Mouse (Mus musculus): ENCODE data around the gene Smco4. TPM values are rescaled to one million over a fixed set of nuclear protein-coding genes. Genes with fewer than 3 reads are reported as not detected.
"Not testable (repeated sequence)": the region's sequence is repeated elsewhere in the genome, so short reads cannot be mapped to it uniquely, and the experiment has no call there.

Smco4 gene
- total and polyA plus RNA-seq, 3 experiments = 8.8 to 36.4 (median 19.5) TPM

- no peak for DNase-seq
Measured at GRCm38 (mm10) chr9:15541735-15542354, 48.6 kb downstream of the Smco4 start.

GRCm38 (mm10) chr9:15550461-15550961, 57.3 kb downstream of the Smco4 start:
- DNase-seq = no peak

GRCm38 (mm10) chr9:15551073-15551472, 57.8 kb downstream of the Smco4 start:
- not testable (repeated sequence) for DNase-seq

- DNase-seq = no peak
Measured at GRCm38 (mm10) chr9:15551933-15552851, 59.0 kb downstream of the Smco4 start.

GRCm38 (mm10) chr9:15553322-15553721, 60.1 kb downstream of the Smco4 start:
- DNase-seq = no peak

GRCm38 (mm10) chr9:15560451-15560850, 67.2 kb downstream of the Smco4 start:
- DNase-seq = no peak

GRCm38 (mm10) chr9:15562353-15562752, 69.1 kb downstream of the Smco4 start:
- no peak for DNase-seq

GRCm38 (mm10) chr9:15574750-15575454, 81.7 kb downstream of the Smco4 start:
- DNase-seq = no peak

- no peak for DNase-seq
Measured at GRCm38 (mm10) chr9:15578427-15578826, 85.2 kb downstream of the Smco4 start.

- no peak for DNase-seq
Measured at GRCm38 (mm10) chr9:15578946-15579345, 85.7 kb downstream of the Smco4 start.

- no peak for DNase-seq
Measured at GRCm38 (mm10) chr9:15580176-15580575, 86.9 kb downstream of the Smco4 start.

- no peak for DNase-seq
Measured at GRCm38 (mm10) chr9:15582026-15582425, 88.8 kb downstream of the Smco4 start.

GRCm38 (mm10) chr9:15584209-15584608, 91.0 kb downstream of the Smco4 start:
- DNase-seq = no peak

- DNase-seq = no peak
Measured at GRCm38 (mm10) chr9:15585956-15586355, 92.7 kb downstream of the Smco4 start.

GRCm38 (mm10) chr9:15587157-15587854, 94.1 kb downstream of the Smco4 start:
- DNase-seq = no peak

- DNase-seq = no peak
Measured at GRCm38 (mm10) chr9:15594148-15594547, 100.9 kb downstream of the Smco4 start.

Other genes with a start within 250 kb of the Smco4 start
- 10 to 100 TPM; 27.4 to 34.8 TPM for gene Med17, start 213.5 kb upstream of the Smco4 start, total RNA-seq (2021)
- 31.9 and 32.2 TPM in 2 replicates for gene Med17, start 213.5 kb upstream of the Smco4 start, polyA plus RNA-seq (2012; rRNA removed)
- gene Taf1d, start 187.2 kb upstream of the Smco4 start, total RNA-seq (2021) = 100 to 1,000 TPM in 1 of 2 experiments, 10 to 100 TPM in 1; 76.4 to 128 TPM
- gene Taf1d, start 187.2 kb upstream of the Smco4 start, polyA plus RNA-seq (2012; rRNA removed) = 2.7 and 3.0 TPM in 2 replicates
- 100 to 1,000 TPM; 124 to 126 TPM for gene 4931406C07Rik, start 187.0 kb upstream of the Smco4 start, total RNA-seq (2021)
- gene 4931406C07Rik, start 187.0 kb upstream of the Smco4 start, polyA plus RNA-seq (2012; rRNA removed) = 9.8 and 10.6 TPM in 2 replicates
- gene Cep295, start 135.6 kb upstream of the Smco4 start, total RNA-seq (2021) = 10 to 100 TPM in 1 of 2 experiments, 1 to 10 TPM in 1; 9.2 to 13.8 TPM
- gene Cep295, start 135.6 kb upstream of the Smco4 start, polyA plus RNA-seq (2012; rRNA removed) = 0.82 and 1.1 TPM in 2 replicates
- gene Deup1, start 134.5 kb downstream of the Smco4 start, total RNA-seq (2021) = under 1 TPM; 0.09 to 0.24 TPM
- 0.10 TPM in 1 of 2 replicates, not detected in the other for gene Deup1, start 134.5 kb downstream of the Smco4 start, polyA plus RNA-seq (2012; rRNA removed)
- 10 to 100 TPM; 30.6 to 31.2 TPM for gene Slc36a4, start 216.3 kb downstream of the Smco4 start, total RNA-seq (2021)
- gene Slc36a4, start 216.3 kb downstream of the Smco4 start, polyA plus RNA-seq (2012; rRNA removed) = 3.0 and 5.0 TPM in 2 replicates